Mouse (Mus musculus) midbrain, postnatal 0 days (tissue): ENCODE data around the gene Hist1h2bh. TPM values are rescaled to one million over a fixed set of nuclear protein-coding genes. Genes with fewer than 3 reads are reported as not detected.

Experiments used
- ATAC-seq: fragments of 200-750 bp; cut with Nextera tagmentation; 2 replicates; pipeline ENCODE4 v1.8.0; 2017; ENCODE audit warnings: moderate number of reproducible peaks, mild to moderate bottlenecking, moderate TSS enrichment, moderate library complexity; ENCODE audit not compliant: low FRiP score
- DNase-seq: peaks from one replicate; pipeline ENCODE4 v3.0.0-alpha.2; 2015; ENCODE audit warnings: low spot score
- H3K27ac ChIP-seq: fragments of 300-500 bp; sonication (generic); 2 replicates; pipeline ENCODE4 v1.5.1; 2014; ENCODE audit warnings: low read depth, mild to moderate bottlenecking, low read length, mixed read lengths
- H3K27me3 ChIP-seq: fragments of 300-500 bp; sonication (generic); 2 replicates; pipeline ENCODE4 v1.6.1; 2014; ENCODE audit warnings: low read length, control low read depth, mixed read lengths; ENCODE audit not compliant: insufficient read depth
- H3K36me3 ChIP-seq: fragments of 300-500 bp; sonication (generic); 2 replicates; pipeline ENCODE4 v1.6.1; 2014; ENCODE audit warnings: low read length, control low read depth, mixed read lengths; ENCODE audit not compliant: insufficient read depth
- H3K4me1 ChIP-seq: fragments of 300-500 bp; sonication (generic); 2 replicates; pipeline ENCODE4 v1.6.1; 2014; ENCODE audit warnings: mild to moderate bottlenecking, control low read depth, antibody characterized with exemption, low read length, mixed read lengths; ENCODE audit not compliant: insufficient read depth
- H3K4me2 ChIP-seq: fragments of 300-500 bp; sonication (generic); 2 replicates; pipeline ENCODE4 v1.6.1; 2014; ENCODE audit warnings: low read depth, mild to moderate bottlenecking, low read length, mixed read lengths; ENCODE audit not compliant: poor library complexity, severe bottlenecking
- H3K4me3 ChIP-seq: fragments of 300-500 bp; sonication (generic); 2 replicates; pipeline ENCODE4 v1.5.1; 2014; ENCODE audit warnings: low read depth, mild to moderate bottlenecking, low read length, moderate library complexity
- H3K9ac ChIP-seq: fragments of 300-500 bp; sonication (generic); replicated peaks from 2 replicates; pipeline ENCODE4 v1.6.1; 2014; ENCODE audit warnings: mild to moderate bottlenecking, low read length, moderate library complexity, mixed read lengths; ENCODE audit not compliant: poor library complexity, severe bottlenecking
- H3K9me3 ChIP-seq: fragments of 300-500 bp; sonication (generic); 2 replicates; pipeline ENCODE4 v1.6.1; 2016; ENCODE audit warnings: low read length, control low read depth
- CTCF ChIP-seq: IDR thresholded peaks from 2 replicates; pipeline ENCODE4 v1.5.1; 2016; ENCODE audit warnings: antibody characterized with exemption, mild to moderate bottlenecking
- WGBS: fragments of 180-500 bp; shearing (Covaris S2); extraction: QIAGEN DNeasy Blood & Tissue Kit; methylation state at CpG from one replicate; pipeline ENCODE4 v1.1.7; 2014; 5-methylcytosine and 5-hydroxymethylcytosine counted together
- polyA plus RNA-seq: library from polyadenylated mRNA; unstranded; fragments of >200 nt; fragmentation: Nextera tagmentation; extraction: Ambion mirVana; gene quantifications from 2 replicates; pipeline ENCODE4 v1.2.1, GENCODE M21; 2015
- total RNA-seq: library from RNA; depleted of rRNA; stranded (reverse); fragments of >200 nt; gene quantifications from 2 replicates; pipeline ENCODE4 v1.2.3, GENCODE M21; 2014

The Hist1h2bh gene
- total and polyA plus RNA-seq, 2 experiments from 2014 or later, result 0.16 to 34.2 TPM

GRCm38 (mm10) chr13:23502031-23502567 lies 41.1 kb downstream of the Hist1h2bh start:
- no peak for DNase-seq
- Histone ChIP-seq H3K4me2 (no peak overlapping the region), H3K9ac (no peak overlapping the region), H3K36me3 (no peaks in the 10 kb centered on the region), H3K4me3 (no peak overlapping the region), H3K27ac (no peak overlapping the region), H3K27me3 (peaks cover 5% of the 10 kb centered on the region; the same call in 1 of the 2 replicates), H3K9me3 (no peaks in the 10 kb centered on the region), H3K4me1 (no peaks in the 10 kb centered on the region; the same call in 1 of the 2 replicates)
- TF ChIP-seq CTCF, result no peak
- no peak for ATAC-seq
- 36% methylated on average over 9 of the region's 9 CpGs for WGBS

GRCm38 (mm10) chr13:23501511-23501910 lies 41.7 kb downstream of the Hist1h2bh start:
- whole genome bisulfite sequencing, result 19% methylated on average over 5 of the region's 5 CpGs
- Histone ChIP-seq H3K4me2 (no peak overlapping the region), H3K4me1 (no peaks in the 10 kb centered on the region; the same call in 1 of the 2 replicates), H3K4me3 (no peak overlapping the region), H3K9me3 (no peaks in the 10 kb centered on the region), H3K27ac (no peak overlapping the region), H3K9ac (no peak overlapping the region), H3K36me3 (no peaks in the 10 kb centered on the region), H3K27me3 (0 out of 2 replicates have a peak, but pooled peaks cover 4% of the 10 kb centered on the region)
- ATAC-seq, result no peak
- DNase-seq, result no peak
- no peak for TF ChIP-seq CTCF

GRCm38 (mm10) chr13:23500424-23501200 lies 42.6 kb downstream of the Hist1h2bh start:
- H3K27me3 ChIP-seq, result 0 out of 2 replicates have a peak, but pooled peaks cover 4% of the 10 kb centered on the region
- no peaks in the 10 kb centered on the region; the same call in 1 of the 2 replicates for H3K4me1 ChIP-seq
- ATAC-seq, result peak; percentile 66; the same call in 1 of the 2 replicates
- H3K9me3 ChIP-seq, result no peaks in the 10 kb centered on the region
- peak; percentile 65 for DNase-seq
- H3K4me3 ChIP-seq, result no peak overlapping the region
- H3K4me2 ChIP-seq, result no peak overlapping the region
- H3K36me3 ChIP-seq, result no peaks in the 10 kb centered on the region
- no peak overlapping the region for H3K27ac ChIP-seq
- 3% methylated on average over 17 of the region's 17 CpGs for WGBS
- TF ChIP-seq CTCF, result no peak
- no peak overlapping the region for H3K9ac ChIP-seq

- no peak overlapping the region for H3K27ac ChIP-seq
- H3K9ac ChIP-seq, result no peak overlapping the region
- ATAC-seq (no peak), DNase-seq (no peak)
- no peak for TF ChIP-seq CTCF
- H3K36me3 ChIP-seq, result no peaks in the 10 kb centered on the region
- WGBS, result 11% methylated on average over 7 of the region's 7 CpGs
- H3K4me3 ChIP-seq, result no peak overlapping the region
- H3K4me2 ChIP-seq, result 0 out of 2 replicates have a peak overlapping the region, but pooled peaks have one; percentile 4
- no peaks in the 10 kb centered on the region for H3K9me3 ChIP-seq
- H3K27me3 ChIP-seq, result 0 out of 2 replicates have a peak, but pooled peaks cover 4% of the 10 kb centered on the region
- no peaks in the 10 kb centered on the region; the same call in 1 of the 2 replicates for H3K4me1 ChIP-seq
These were observed 43.2 kb downstream of the Hist1h2bh start for GRCm38 (mm10) chr13:23499943-23500342.

- WGBS, result 11% methylated on average over 10 of the region's 10 CpGs
- Histone ChIP-seq H3K9me3 (no peaks in the 10 kb centered on the region), H3K4me3 (peak overlapping the region; percentile 31), H3K9ac (no peak overlapping the region), H3K4me1 (no peaks in the 10 kb centered on the region), H3K27ac (no peak overlapping the region), H3K36me3 (no peaks in the 10 kb centered on the region), H3K27me3 (0 out of 2 replicates have a peak, but pooled peaks cover 4% of the 10 kb centered on the region), H3K4me2 (peak overlapping the region; percentile 45)
- ATAC-seq, result no peak
- no peak for DNase-seq
- no peak for TF ChIP-seq CTCF
These were observed 44.5 kb downstream of the Hist1h2bh start for GRCm38 (mm10) chr13:23498653-23499052.
